Mouse (Mus musculus) embryonic facial prominence, embryonic 14.5 days (tissue): Measurements from ENCODE around the gene Pgap3. TPM values are rescaled to one million over a fixed set of nuclear protein-coding genes. Genes with fewer than 3 reads are reported as not detected.

ENCODE experiments used
- ATAC-seq: fragments of 200-750 bp; cut with Nextera tagmentation; 2 replicates; pipeline ENCODE4 v1.8.0; 2017; ENCODE audit warnings: low read depth, moderate number of reproducible peaks, moderate TSS enrichment
- DNase-seq: peaks from one replicate; pipeline ENCODE4 v3.0.0-alpha.2; 2015; ENCODE audit warnings: low spot score
- H3K27ac ChIP-seq: fragments of 300-500 bp; sonication (generic); replicated peaks from 2 replicates; pipeline ENCODE4 v1.5.1; 2014; ENCODE audit warnings: low read depth, mild to moderate bottlenecking, low read length, moderate library complexity
- H3K27me3 ChIP-seq: fragments of 300-500 bp; sonication (generic); replicated peaks from 2 replicates; pipeline ENCODE4 v1.6.1; 2014; ENCODE audit warnings: low read length; ENCODE audit not compliant: control insufficient read depth, insufficient read depth
- H3K36me3 ChIP-seq: fragments of 300-500 bp; sonication (generic); 2 replicates; pipeline ENCODE4 v1.6.1; 2014; ENCODE audit warnings: low read length, mixed read lengths; ENCODE audit not compliant: control insufficient read depth, insufficient read depth
- H3K4me1 ChIP-seq: fragments of 300-500 bp; sonication (generic); 2 replicates; pipeline ENCODE4 v1.6.1; 2014; ENCODE audit warnings: antibody characterized with exemption, low read length; ENCODE audit not compliant: control insufficient read depth, insufficient read depth
- H3K4me2 ChIP-seq: fragments of 300-500 bp; sonication (generic); 2 replicates; pipeline ENCODE4 v1.6.1; 2014; ENCODE audit warnings: low read depth, mild to moderate bottlenecking, low read length, moderate library complexity, mixed read lengths
- H3K4me3 ChIP-seq: fragments of 300-500 bp; sonication (generic); 2 replicates; pipeline ENCODE4 v1.5.1; 2014; ENCODE audit warnings: low read depth, mild to moderate bottlenecking, low read length
- H3K9ac ChIP-seq: fragments of 300-500 bp; sonication (generic); 2 replicates; pipeline ENCODE4 v1.6.1; 2014; ENCODE audit warnings: low read depth, mild to moderate bottlenecking, low read length, moderate library complexity, mixed read lengths
- H3K9me3 ChIP-seq: fragments of 300-500 bp; sonication (generic); 2 replicates; pipeline ENCODE4 v1.6.1; 2016; ENCODE audit warnings: low read length; ENCODE audit not compliant: control insufficient read depth
- WGBS: fragments of 180-500 bp; shearing (Covaris S2); extraction: QIAGEN DNeasy Blood & Tissue Kit; methylation state at CpG from one replicate; pipeline ENCODE4 v1.1.7; 2014; 5-methylcytosine and 5-hydroxymethylcytosine counted together
- polyA plus RNA-seq: library from polyadenylated mRNA; unstranded; fragments of >200 nt; fragmentation: Nextera tagmentation; extraction: Ambion mirVana; gene quantifications from 2 replicates; pipeline ENCODE4 v1.2.1, GENCODE M21; 2014

The Pgap3 gene
- polyA plus RNA-seq, 1 experiment from 2014 or later, result 9.3 TPM

GRCm38 (mm10) chr11:98443688-98444087 is 43.4 kb upstream of the Pgap3 start:
- Histone ChIP-seq H3K27ac (no peak overlapping the region), H3K27me3 (peaks cover 22% of the 10 kb centered on the region), H3K9ac (no peak overlapping the region), H3K9me3 (no peaks in the 10 kb centered on the region), H3K36me3 (no peaks in the 10 kb centered on the region), H3K4me1 (no peaks in the 10 kb centered on the region), H3K4me3 (no peak overlapping the region), H3K4me2 (no peak overlapping the region)
- 96% methylated on average over 1 of the region's 1 CpGs for WGBS
- ATAC-seq (no peak), DNase-seq (no peak)

- H3K4me3 ChIP-seq, result peak within 1 kb of the TSS; percentile 53
- 1% methylated on average over 33 of the region's 43 CpGs for WGBS
- peak; percentile 91 for ATAC-seq
- no peaks in the 10 kb centered on the region for H3K9me3 ChIP-seq
- H3K4me1 ChIP-seq, result no peaks in the 10 kb centered on the region
- peaks cover 40% of the 10 kb centered on the region for H3K36me3 ChIP-seq
- peak within 1 kb of the TSS; percentile 69 for H3K9ac ChIP-seq
- no peak within 1 kb of the TSS; the same call in 1 of the 2 replicates for H3K27ac ChIP-seq
- DNase-seq, result peak; percentile 91
- no peaks in the 10 kb centered on the region for H3K27me3 ChIP-seq
- H3K4me2 ChIP-seq, result peak within 1 kb of the TSS; percentile 78
These were observed 38.3 kb upstream of the Pgap3 start, which contains the start of gene Mien1 for GRCm38 (mm10) chr11:98438331-98439158. Gene Mien1 (minus strand): TSS chr11:98438991.

GRCm38 (mm10) chr11:98437441-98437840 is 37.2 kb upstream of the Pgap3 start:
- no peak overlapping the region for H3K4me3 ChIP-seq
- no peak overlapping the region for H3K4me2 ChIP-seq
- no peaks in the 10 kb centered on the region for H3K9me3 ChIP-seq
- H3K36me3 ChIP-seq, result peaks cover 49% of the 10 kb centered on the region
- no peak overlapping the region for H3K9ac ChIP-seq
- H3K4me1 ChIP-seq, result no peaks in the 10 kb centered on the region
- no peak for DNase-seq
- no peak for ATAC-seq
- H3K27me3 ChIP-seq, result no peaks in the 10 kb centered on the region
- no peak overlapping the region for H3K27ac ChIP-seq
- WGBS, result 88% methylated on average over 6 of the region's 6 CpGs

- H3K4me1 ChIP-seq, result no peaks in the 10 kb centered on the region
- H3K36me3 ChIP-seq, result peaks cover 66% of the 10 kb centered on the region
- WGBS, result 92% methylated on average over 9 of the region's 9 CpGs
- DNase-seq, result no peak
- no peak overlapping the region for H3K9ac ChIP-seq
- no peak overlapping the region for H3K27ac ChIP-seq
- no peaks in the 10 kb centered on the region for H3K9me3 ChIP-seq
- no peak for ATAC-seq
- H3K27me3 ChIP-seq, result no peaks in the 10 kb centered on the region
- H3K4me2 ChIP-seq, result no peak overlapping the region
- no peak overlapping the region for H3K4me3 ChIP-seq
These were observed 35.4 kb upstream of the Pgap3 start for GRCm38 (mm10) chr11:98435723-98436122.

- H3K4me2 ChIP-seq, result no peak overlapping the region
- H3K36me3 ChIP-seq, result peaks cover 97% of the 10 kb centered on the region
- DNase-seq (no peak), ATAC-seq (no peak)
- H3K4me3 ChIP-seq, result no peak overlapping the region
- H3K9ac ChIP-seq, result no peak overlapping the region
- no peaks in the 10 kb centered on the region for H3K4me1 ChIP-seq
- H3K9me3 ChIP-seq, result no peaks in the 10 kb centered on the region
- WGBS, result 79% methylated on average over 9 of the region's 9 CpGs
- H3K27me3 ChIP-seq, result no peaks in the 10 kb centered on the region
- H3K27ac ChIP-seq, result no peak overlapping the region
These were observed 31.6 kb upstream of the Pgap3 start for GRCm38 (mm10) chr11:98431743-98432502.

GRCm38 (mm10) chr11:98428436-98428835 is 28.1 kb upstream of the Pgap3 start:
- Histone ChIP-seq H3K4me2 (no peak overlapping the region), H3K4me1 (no peaks in the 10 kb centered on the region), H3K36me3 (peaks cover 94% of the 10 kb centered on the region), H3K9me3 (no peaks in the 10 kb centered on the region), H3K9ac (no peak overlapping the region), H3K4me3 (no peak overlapping the region), H3K27ac (no peak overlapping the region), H3K27me3 (no peaks in the 10 kb centered on the region)
- peak; percentile 75 for DNase-seq
- peak; percentile 39; the same call in 1 of the 2 replicates for ATAC-seq
- WGBS, result 79% methylated on average over 5 of the region's 5 CpGs

- H3K4me1 ChIP-seq, result no peaks in the 10 kb centered on the region
- WGBS, result 95% methylated on average over 7 of the region's 7 CpGs
- H3K27ac ChIP-seq, result no peak overlapping the region
- H3K4me3 ChIP-seq, result no peak overlapping the region
- H3K36me3 ChIP-seq, result peaks cover 96% of the 10 kb centered on the region
- DNase-seq (no peak), ATAC-seq (no peak)
- no peaks in the 10 kb centered on the region for H3K27me3 ChIP-seq
- no peaks in the 10 kb centered on the region for H3K9me3 ChIP-seq
- no peak overlapping the region for H3K4me2 ChIP-seq
- no peak overlapping the region for H3K9ac ChIP-seq
These were observed 26.3 kb upstream of the Pgap3 start for GRCm38 (mm10) chr11:98426592-98426991.

- Histone ChIP-seq H3K9me3 (no peaks in the 10 kb centered on the region), H3K4me3 (no peak overlapping the region), H3K4me2 (no peak overlapping the region), H3K36me3 (peaks cover 53% of the 10 kb centered on the region), H3K9ac (no peak overlapping the region), H3K27ac (no peak overlapping the region; the same call in 1 of the 2 replicates), H3K4me1 (peaks cover 4% of the 10 kb centered on the region), H3K27me3 (no peaks in the 10 kb centered on the region)
- ATAC-seq (peak; percentile 48; the same call in 1 of the 2 replicates), DNase-seq (peak; percentile 78)
- 77% methylated on average over 10 of the region's 10 CpGs for WGBS
These were observed 18.8 kb upstream of the Pgap3 start for GRCm38 (mm10) chr11:98418939-98419547.
